Mouse (Mus musculus) testis, adult 2 months (tissue): Measurements from ENCODE around the gene Stx8.

ENCODE experiments used
- CTCF ChIP-seq: fragments of 200-500 bp; IDR thresholded peaks from 2 replicates; pipeline ENCODE4 v1.5.1; 2012; ENCODE audit warnings: low read depth, mild to moderate bottlenecking, inconsistent platforms, low read length, moderate library complexity; ENCODE audit not compliant: control insufficient read depth, insufficient read depth, insufficient replicate concordance
- POLR2A ChIP-seq: fragments of 200-500 bp; IDR thresholded peaks from 2 replicates; pipeline ENCODE4 v1.6.1; 2012; ENCODE audit warnings: low read depth, mild to moderate bottlenecking, inconsistent platforms, low read length, moderate library complexity; ENCODE audit not compliant: control insufficient read depth

GRCm38 (mm10) chr11:68023811-68024369, 57.9 kb downstream of the Stx8 start:
- no peak for TF ChIP-seq CTCF
- no peak for TF ChIP-seq POLR2A
